Mouse (Mus musculus) neural tube, embryonic 14.5 days (tissue): ENCODE data around the gene Gdpd5. TPM values are rescaled to one million over a fixed set of nuclear protein-coding genes. Genes with fewer than 3 reads are reported as not detected.
"Not testable (repeated sequence)": the region's sequence is repeated elsewhere in the genome, so short reads cannot be mapped to it uniquely, and the experiment has no call there.

Source experiments
- ATAC-seq: fragments of 200-750 bp; cut with Nextera tagmentation; 2 replicates; pipeline ENCODE4 v1.8.0; 2017; ENCODE audit warnings: low read depth, mild to moderate bottlenecking, moderate TSS enrichment, moderate library complexity
- H3K27ac ChIP-seq: fragments of 300-500 bp; sonication (generic); 2 replicates; pipeline ENCODE4 v1.5.1; 2014; ENCODE audit warnings: low read depth, mild to moderate bottlenecking, control low read depth, low read length, moderate library complexity, mixed read lengths
- H3K27me3 ChIP-seq: fragments of 300-500 bp; sonication (generic); 2 replicates; pipeline ENCODE4 v1.6.1; 2014; ENCODE audit warnings: low read length; ENCODE audit not compliant: control insufficient read depth, insufficient read depth
- H3K36me3 ChIP-seq: fragments of 300-500 bp; sonication (generic); 2 replicates; pipeline ENCODE4 v1.6.1; 2014; ENCODE audit warnings: low read length, mixed read lengths; ENCODE audit not compliant: control insufficient read depth, insufficient read depth
- H3K4me1 ChIP-seq: fragments of 300-500 bp; sonication (generic); 2 replicates; pipeline ENCODE4 v1.6.1; 2014; ENCODE audit warnings: low read length; ENCODE audit not compliant: control insufficient read depth, insufficient read depth
- H3K4me2 ChIP-seq: fragments of 300-500 bp; sonication (generic); 2 replicates; pipeline ENCODE4 v1.6.1; 2014; ENCODE audit warnings: mild to moderate bottlenecking, low read depth, low read length, control low read depth
- H3K4me3 ChIP-seq: fragments of 300-500 bp; sonication (generic); 2 replicates; pipeline ENCODE4 v1.5.1; 2014; ENCODE audit warnings: low read depth, low read length, control low read depth, mixed read lengths
- H3K9ac ChIP-seq: fragments of 300-500 bp; sonication (generic); replicated peaks from 2 replicates; pipeline ENCODE4 v1.6.1; 2014; ENCODE audit warnings: low read depth, mild to moderate bottlenecking, control low read depth, low read length, mixed read lengths
- H3K9me3 ChIP-seq: fragments of 300-500 bp; sonication (generic); 2 replicates; pipeline ENCODE4 v1.6.1; 2016; ENCODE audit warnings: low read length; ENCODE audit not compliant: control insufficient read depth
- WGBS: fragments of 180-500 bp; shearing (Covaris S2); extraction: QIAGEN DNeasy Blood & Tissue Kit; methylation state at CpG from one replicate; pipeline ENCODE4 v1.1.7; 2014; 5-methylcytosine and 5-hydroxymethylcytosine counted together
- polyA plus RNA-seq: library from polyadenylated mRNA; unstranded; fragments of >200 nt; fragmentation: Nextera tagmentation; extraction: Ambion mirVana; gene quantifications from 2 replicates; pipeline ENCODE4 v1.2.1, GENCODE M21; 2014

Gene Gdpd5
- polyA plus RNA-seq, 1 experiment from 2014 or later, result 38.1 TPM

DNA sequence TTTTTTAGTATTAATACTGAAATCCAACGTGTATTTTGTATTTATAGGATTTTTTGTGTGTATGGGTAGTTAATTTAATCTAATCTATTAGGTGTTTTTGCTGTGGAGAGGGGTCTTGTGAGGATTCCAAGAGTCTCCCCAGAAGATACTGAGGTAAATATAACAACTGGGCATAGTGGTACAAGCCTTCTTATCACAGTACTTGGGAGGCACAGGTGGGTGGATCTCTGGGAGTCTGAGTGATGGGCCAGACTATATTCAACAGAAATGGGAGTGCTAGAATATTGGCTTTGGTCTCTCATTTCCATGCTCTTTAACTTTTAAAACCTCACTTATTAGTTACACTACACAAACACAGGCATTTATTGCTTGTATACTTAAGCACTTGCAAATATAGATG lies 119.9 kb downstream of the Gdpd5 start:
- H3K4me3 ChIP-seq, result no peak overlapping the region
- H3K9ac ChIP-seq, result no peak overlapping the region
- ATAC-seq, result no peak
- no peaks in the 10 kb centered on the region for H3K27me3 ChIP-seq
- no peaks in the 10 kb centered on the region for H3K36me3 ChIP-seq
- no peak overlapping the region for H3K27ac ChIP-seq
- 54% methylated on average over 1 of the region's 1 CpGs for WGBS
- H3K4me2 ChIP-seq, result no peak overlapping the region
- no peaks in the 10 kb centered on the region for H3K9me3 ChIP-seq
- H3K4me1 ChIP-seq, result no peaks in the 10 kb centered on the region

DNA sequence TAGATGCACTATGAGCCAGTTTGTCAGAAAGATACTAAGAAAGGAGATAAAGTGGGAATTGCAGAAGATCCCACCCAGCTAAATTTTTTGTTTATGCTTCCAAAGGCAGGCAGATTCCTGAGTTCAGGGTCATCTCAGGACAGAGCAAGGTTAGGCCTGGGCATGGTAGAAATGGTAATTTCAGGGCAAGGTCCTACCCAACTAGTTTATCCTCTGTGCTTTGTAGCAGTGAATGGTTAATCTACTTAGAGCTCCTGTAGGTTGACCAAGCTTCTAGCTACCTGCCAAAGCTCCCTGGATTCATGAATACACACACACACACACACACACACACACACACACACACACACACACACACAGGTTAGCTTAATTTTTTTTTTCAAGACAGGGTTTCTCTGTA lies 123.3 kb downstream of the Gdpd5 start:
- no peak for ATAC-seq
- H3K4me2 ChIP-seq, result no peak overlapping the region
- no peak overlapping the region for H3K4me3 ChIP-seq

DNA sequence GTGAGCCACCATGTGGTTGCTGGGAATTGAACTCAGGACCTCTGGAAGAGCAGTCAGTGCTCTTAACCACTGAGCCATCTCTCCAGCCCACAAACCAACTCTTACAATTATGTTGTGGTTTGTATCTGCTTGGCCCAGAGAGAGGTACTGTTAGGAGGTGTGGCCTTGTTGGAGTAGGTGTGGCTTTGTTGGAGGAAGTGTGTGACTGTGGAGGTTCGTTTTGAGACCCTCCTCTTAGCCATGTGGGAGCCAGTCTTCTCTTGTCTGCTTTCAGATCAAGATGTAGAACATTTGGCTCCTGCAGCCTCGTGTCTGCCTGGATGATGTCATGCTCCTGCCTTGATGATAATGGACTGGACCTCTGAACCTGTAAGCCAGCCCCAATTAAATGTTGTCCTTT lies 127.0 kb downstream of the Gdpd5 start:
- not testable (repeated sequence) for H3K4me2 ChIP-seq, ATAC-seq, H3K27ac ChIP-seq, H3K9me3 ChIP-seq, H3K9ac ChIP-seq, H3K36me3 ChIP-seq, H3K27me3 ChIP-seq, H3K4me1 ChIP-seq, H3K4me3 ChIP-seq
- 39% methylated on average over 2 of the region's 2 CpGs for WGBS

More for the DNA sequence above, 123.3 kb downstream of the Gdpd5 start:
- Histone ChIP-seq H3K4me1 (no peaks in the 10 kb centered on the region), H3K9ac (no peak overlapping the region), H3K9me3 (no peaks in the 10 kb centered on the region), H3K36me3 (no peaks in the 10 kb centered on the region), H3K27me3 (no peaks in the 10 kb centered on the region), H3K27ac (no peak overlapping the region)

DNA sequence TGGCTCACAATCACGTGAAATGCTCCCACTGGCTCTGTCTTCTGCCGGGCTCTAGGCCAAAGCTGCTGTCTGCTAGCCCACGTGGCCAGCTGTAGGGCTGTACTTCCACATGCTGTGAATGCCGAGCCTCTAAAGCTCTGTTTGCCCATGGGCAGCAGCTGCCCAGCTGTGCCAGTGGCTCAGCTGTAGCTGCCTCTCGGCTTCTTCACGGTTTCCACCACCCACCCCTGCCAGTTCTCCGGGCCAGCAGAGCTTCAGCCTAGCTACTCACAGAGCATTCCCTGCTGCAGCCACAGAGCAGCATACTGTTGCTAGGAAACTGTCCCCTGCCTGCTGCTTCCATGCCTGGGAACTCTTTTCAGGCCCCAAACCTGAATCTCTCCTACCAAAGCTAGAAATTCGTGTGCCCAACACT lies 128.9 kb downstream of the Gdpd5 start:
- Histone ChIP-seq H3K36me3 (no peaks in the 10 kb centered on the region), H3K9me3 (no peaks in the 10 kb centered on the region), H3K27me3 (no peaks in the 10 kb centered on the region), H3K27ac (peak overlapping the region; percentile 28; the same call in 1 of the 2 replicates), H3K4me3 (no peak overlapping the region), H3K4me1 (0 out of 2 replicates have a peak, but pooled peaks cover 8% of the 10 kb centered on the region), H3K9ac (no peak overlapping the region), H3K4me2 (0 out of 2 replicates have a peak overlapping the region, but pooled peaks have one; percentile 16)
- peak; percentile 89 for ATAC-seq
- WGBS, result 7% methylated on average over 8 of the region's 8 CpGs

Other genes starting within 250 kb of the Gdpd5 start
- 20.9 and 23.8 TPM in 2 replicates for gene Uvrag, start 240.3 kb upstream of the Gdpd5 start, polyA plus RNA-seq
- gene Dgat2, start 198.7 kb upstream of the Gdpd5 start, polyA plus RNA-seq, result 18.7 and 21.1 TPM in 2 replicates
- 0.92 and 2.2 TPM in 2 replicates for gene Mogat2, start 142.8 kb upstream of the Gdpd5 start, polyA plus RNA-seq
- gene Map6, start 114.0 kb upstream of the Gdpd5 start, polyA plus RNA-seq, result 118 and 140 TPM in 2 replicates
- 38.7 and 139 TPM in 2 replicates for gene Serpinh1, start 28.2 kb upstream of the Gdpd5 start, polyA plus RNA-seq
- gene Klhl35, start 84.6 kb downstream of the Gdpd5 start, polyA plus RNA-seq, result 2.4 and 4.8 TPM in 2 replicates
- 408 and 464 TPM in 2 replicates for gene Rps3, start 102.3 kb downstream of the Gdpd5 start, polyA plus RNA-seq
- 9.9 and 11.5 TPM in 2 replicates for gene Arrb1, start 154.1 kb downstream of the Gdpd5 start, polyA plus RNA-seq
- gene Tpbgl, start 245.7 kb downstream of the Gdpd5 start, polyA plus RNA-seq, result 1.8 and 3.5 TPM in 2 replicates